Mouse (Mus musculus): Measurements from ENCODE around the gene Gm4131. TPM values are rescaled to one million over a fixed set of nuclear protein-coding genes. Genes with fewer than 3 reads are reported as not detected.

The Gm4131 gene
- polyA plus RNA-seq, 1 experiment from 2014 or later = 0.17 TPM

DNA sequence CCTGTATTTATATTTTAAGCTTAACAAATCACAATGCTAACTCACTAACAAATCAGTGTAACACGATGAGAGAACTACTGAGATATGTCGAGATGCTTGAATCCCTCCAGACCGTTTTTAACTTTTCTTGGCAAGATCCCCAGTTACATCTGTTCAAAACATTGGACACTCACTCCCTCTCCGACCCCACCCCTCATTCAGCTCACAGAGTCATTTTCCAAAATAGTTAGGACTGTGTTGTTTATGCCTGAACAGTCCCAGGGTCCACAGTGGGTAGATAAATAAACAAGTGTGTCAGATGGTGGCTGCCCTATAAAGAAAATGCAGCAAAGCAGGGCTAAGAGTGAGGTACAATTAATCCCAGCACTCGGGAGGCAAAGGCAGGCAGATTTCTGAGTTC, 29.7 kb downstream of the Gm4131 start:
- H3K27me3 ChIP-seq (ENCODE audit: control insufficient read depth, insufficient read depth, low read length) = no peaks in the 10 kb centered on the region
- no peak overlapping the region for H3K9ac ChIP-seq (replicated peaks; ENCODE audit: low read depth, low read length)
- no peaks in the 10 kb centered on the region for H3K36me3 ChIP-seq (ENCODE audit: control insufficient read depth, insufficient read depth, low read length)
- H3K4me1 ChIP-seq (ENCODE audit: control insufficient read depth, insufficient read depth, low read length) = no peaks in the 10 kb centered on the region
- 70% methylated on average over 5 of the region's 5 CpGs for WGBS
- H3K4me2 ChIP-seq (ENCODE audit: low read depth, low read length) = no peak overlapping the region
- no peak overlapping the region for H3K4me3 ChIP-seq (ENCODE audit: low read depth, low read length)
- H3K27ac ChIP-seq (ENCODE audit: low read depth, low read length) = no peak overlapping the region
- ATAC-seq (ENCODE audit: low read depth) = no peak
- H3K9me3 ChIP-seq (ENCODE audit: control insufficient read depth, low read length) = no peaks in the 10 kb centered on the region

DNA sequence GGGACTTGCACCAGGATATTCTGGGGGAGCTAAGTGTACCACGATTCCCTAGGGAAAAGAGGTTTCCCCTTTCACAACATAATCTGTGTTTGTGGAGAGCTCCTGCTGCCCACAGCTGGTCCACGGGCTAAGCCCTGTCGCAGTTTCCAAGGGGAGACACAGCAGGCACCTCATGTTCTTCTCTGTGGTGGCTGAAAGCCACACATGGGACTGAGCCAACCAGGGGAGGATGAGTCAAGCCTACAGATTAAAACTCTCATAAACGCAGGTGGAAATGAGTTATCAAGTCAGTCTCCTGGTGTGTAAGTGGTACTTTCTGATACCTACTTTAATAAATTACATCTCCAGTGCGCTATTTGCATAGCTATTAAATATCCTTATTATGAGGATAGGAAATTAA, 30.6 kb downstream of the Gm4131 start:
- Histone ChIP-seq H3K36me3 (ENCODE audit: control insufficient read depth, insufficient read depth, low read length) (no peaks in the 10 kb centered on the region), H3K9ac (replicated peaks; ENCODE audit: low read depth, low read length) (no peak overlapping the region), H3K9me3 (ENCODE audit: control insufficient read depth, low read length) (no peaks in the 10 kb centered on the region), H3K4me2 (ENCODE audit: low read depth, low read length) (no peak overlapping the region), H3K27me3 (ENCODE audit: control insufficient read depth, insufficient read depth, low read length) (no peaks in the 10 kb centered on the region), H3K27ac (ENCODE audit: low read depth, low read length) (no peak overlapping the region), H3K4me1 (ENCODE audit: control insufficient read depth, insufficient read depth, low read length) (no peaks in the 10 kb centered on the region), H3K4me3 (ENCODE audit: low read depth, low read length) (no peak overlapping the region)
- 56% methylated on average over 5 of the region's 5 CpGs for WGBS
- ATAC-seq (ENCODE audit: low read depth) = 0 out of 2 replicates have a peak, but pooled peaks have one; percentile 28

DNA sequence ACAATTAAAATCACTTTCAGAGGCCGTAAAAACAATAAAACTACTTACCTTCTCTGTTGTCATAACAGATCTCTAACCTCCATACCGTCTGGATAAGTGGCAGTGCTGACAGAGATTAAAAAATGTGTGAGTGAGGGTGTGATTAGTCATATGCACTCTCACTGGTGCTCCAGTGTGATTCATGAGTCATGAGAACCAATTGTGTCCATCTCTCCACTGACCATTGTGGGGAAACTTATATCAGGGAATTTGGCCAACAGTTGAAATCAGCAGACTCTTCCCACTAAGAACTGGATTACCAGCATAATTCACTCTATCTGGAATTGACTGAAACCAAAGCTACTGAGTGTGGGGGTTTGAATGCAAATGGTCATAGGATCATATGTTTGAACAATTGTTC, 35.8 kb downstream of the Gm4131 start:
- H3K4me1 ChIP-seq (ENCODE audit: control insufficient read depth, insufficient read depth, low read length) = no peaks in the 10 kb centered on the region
- no peaks in the 10 kb centered on the region for H3K27me3 ChIP-seq (ENCODE audit: control insufficient read depth, insufficient read depth, low read length)
- no peak overlapping the region for H3K4me2 ChIP-seq (ENCODE audit: low read depth, low read length)
- H3K9ac ChIP-seq (replicated peaks; ENCODE audit: low read depth, low read length) = no peak overlapping the region
- no peak for ATAC-seq (ENCODE audit: low read depth)
- no peaks in the 10 kb centered on the region for H3K9me3 ChIP-seq (ENCODE audit: control insufficient read depth, low read length)
- H3K27ac ChIP-seq (ENCODE audit: low read depth, low read length) = no peak overlapping the region
- WGBS = 66% methylated on average over 2 of the region's 2 CpGs
- H3K36me3 ChIP-seq (ENCODE audit: control insufficient read depth, insufficient read depth, low read length) = no peaks in the 10 kb centered on the region
- no peak overlapping the region for H3K4me3 ChIP-seq (ENCODE audit: low read depth, low read length)

DNA sequence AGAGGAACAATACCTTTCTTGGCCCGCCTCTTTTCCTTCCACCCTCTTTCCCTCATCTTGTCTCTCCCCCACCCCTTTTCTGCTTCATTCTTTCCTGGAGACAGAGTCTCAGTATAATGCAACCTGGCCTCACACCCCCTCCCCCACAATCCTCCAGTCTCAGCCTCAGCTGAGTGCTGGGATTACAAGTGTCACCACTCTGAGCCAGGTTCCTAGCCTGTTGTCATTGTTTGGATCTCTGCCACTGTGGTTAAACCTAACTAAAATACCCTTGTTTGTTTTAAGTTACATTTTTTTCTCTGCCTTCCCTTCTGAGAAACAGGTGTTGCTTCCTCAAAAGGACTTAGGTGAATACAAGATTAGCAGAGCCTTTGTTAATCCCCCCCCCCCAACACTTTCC, 53.9 kb downstream of the Gm4131 start:
- Histone ChIP-seq H3K9ac (replicated peaks; ENCODE audit: low read depth, low read length) (no peak overlapping the region), H3K27me3 (ENCODE audit: control insufficient read depth, insufficient read depth, low read length) (no peaks in the 10 kb centered on the region), H3K4me3 (ENCODE audit: low read depth, low read length) (no peak overlapping the region), H3K27ac (ENCODE audit: low read depth, low read length) (no peak overlapping the region), H3K9me3 (ENCODE audit: control insufficient read depth, low read length) (no peaks in the 10 kb centered on the region), H3K4me1 (ENCODE audit: control insufficient read depth, insufficient read depth, low read length) (no peaks in the 10 kb centered on the region), H3K4me2 (ENCODE audit: low read depth, low read length) (no peak overlapping the region), H3K36me3 (ENCODE audit: control insufficient read depth, insufficient read depth, low read length) (no peaks in the 10 kb centered on the region)
- 85% methylated on average over 1 of the region's 1 CpGs for WGBS
- no peak for ATAC-seq (ENCODE audit: low read depth)

DNA sequence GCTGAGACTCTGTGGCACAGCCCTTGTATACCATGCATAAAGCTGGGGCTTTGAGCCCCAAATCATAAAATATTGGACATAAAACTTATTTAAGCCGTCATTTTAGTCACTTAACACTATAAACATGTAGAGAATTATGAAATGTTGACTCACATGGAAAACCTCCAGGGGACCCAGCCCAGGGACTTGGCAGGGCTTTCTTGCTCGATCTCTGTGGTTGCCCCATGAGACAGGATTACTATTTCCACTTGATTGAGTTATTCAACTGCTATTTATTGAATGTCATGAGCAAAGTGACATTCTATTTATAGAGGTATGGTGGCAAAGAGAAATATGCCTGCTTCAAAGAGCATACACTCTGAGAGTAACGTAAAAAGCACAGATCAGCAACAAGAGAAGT, 57.4 kb downstream of the Gm4131 start:
- no peaks in the 10 kb centered on the region for H3K4me1 ChIP-seq (ENCODE audit: control insufficient read depth, insufficient read depth, low read length)
- 69% methylated on average over 3 of the region's 3 CpGs for WGBS
- H3K36me3 ChIP-seq (ENCODE audit: control insufficient read depth, insufficient read depth, low read length) = no peaks in the 10 kb centered on the region
- no peak overlapping the region for H3K27ac ChIP-seq (ENCODE audit: low read depth, low read length)
- no peak for ATAC-seq (ENCODE audit: low read depth)
- no peak overlapping the region for H3K4me3 ChIP-seq (ENCODE audit: low read depth, low read length)
- H3K9me3 ChIP-seq (ENCODE audit: control insufficient read depth, low read length) = no peaks in the 10 kb centered on the region
- H3K27me3 ChIP-seq (ENCODE audit: control insufficient read depth, insufficient read depth, low read length) = no peaks in the 10 kb centered on the region
- H3K4me2 ChIP-seq (ENCODE audit: low read depth, low read length) = no peak overlapping the region
- H3K9ac ChIP-seq (replicated peaks; ENCODE audit: low read depth, low read length) = no peak overlapping the region

DNA sequence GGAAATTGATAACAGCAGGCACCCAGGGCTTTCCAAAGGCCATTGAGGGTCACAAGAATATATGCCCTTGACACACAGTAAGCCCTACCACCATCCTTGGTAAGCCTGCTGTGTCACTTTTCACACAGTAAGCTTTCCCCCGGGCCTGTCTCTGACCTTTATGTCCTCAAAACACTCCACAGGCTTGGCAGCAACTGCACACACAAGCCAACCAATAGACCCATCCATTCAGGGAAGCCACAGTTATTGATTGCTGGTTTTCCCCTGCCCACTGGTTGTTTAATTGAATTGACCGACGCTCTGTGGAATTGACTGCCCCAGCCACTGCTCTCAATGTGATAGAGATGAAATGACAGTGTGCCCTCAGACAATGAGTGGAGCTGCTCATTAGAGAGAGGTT, 60.5 kb downstream of the Gm4131 start:
- H3K36me3 ChIP-seq (ENCODE audit: control insufficient read depth, insufficient read depth, low read length) = no peaks in the 10 kb centered on the region
- no peak overlapping the region for H3K9ac ChIP-seq (replicated peaks; ENCODE audit: low read depth, low read length)
- no peaks in the 10 kb centered on the region for H3K4me1 ChIP-seq (ENCODE audit: control insufficient read depth, insufficient read depth, low read length)
- 78% methylated on average over 3 of the region's 3 CpGs for WGBS
- no peaks in the 10 kb centered on the region for H3K27me3 ChIP-seq (ENCODE audit: control insufficient read depth, insufficient read depth, low read length)
- no peak overlapping the region for H3K27ac ChIP-seq (ENCODE audit: low read depth, low read length)
- H3K9me3 ChIP-seq (ENCODE audit: control insufficient read depth, low read length) = no peaks in the 10 kb centered on the region
- no peak overlapping the region for H3K4me2 ChIP-seq (ENCODE audit: low read depth, low read length)
- no peak for ATAC-seq (ENCODE audit: low read depth)
- no peak overlapping the region for H3K4me3 ChIP-seq (ENCODE audit: low read depth, low read length)

DNA sequence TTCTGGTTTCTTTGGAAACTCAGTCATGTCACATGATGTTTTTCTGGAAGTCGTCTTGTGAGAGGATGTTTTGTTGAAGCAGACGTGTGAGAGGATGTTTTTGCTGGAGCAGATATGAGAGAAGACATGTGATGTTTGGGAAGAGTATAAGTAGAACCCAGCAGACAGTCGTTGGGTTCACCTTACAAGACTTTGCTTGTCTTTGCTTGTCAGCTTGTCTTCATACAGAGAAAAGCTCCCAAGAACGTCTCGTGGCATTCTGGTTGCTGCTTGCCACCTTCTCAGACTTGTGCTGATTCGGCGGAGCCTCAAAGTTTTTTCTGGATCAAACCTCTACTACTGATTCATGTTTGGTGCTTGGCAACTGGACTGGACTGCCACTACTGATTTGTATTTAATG, 69.3 kb downstream of the Gm4131 start:
- Histone ChIP-seq H3K27me3 (ENCODE audit: control insufficient read depth, insufficient read depth, low read length) (no peaks in the 10 kb centered on the region), H3K4me2 (ENCODE audit: low read depth, low read length) (no peak overlapping the region), H3K27ac (ENCODE audit: low read depth, low read length) (no peak overlapping the region), H3K9me3 (ENCODE audit: control insufficient read depth, low read length) (no peaks in the 10 kb centered on the region), H3K4me3 (ENCODE audit: low read depth, low read length) (no peak overlapping the region), H3K36me3 (ENCODE audit: control insufficient read depth, insufficient read depth, low read length) (no peaks in the 10 kb centered on the region), H3K4me1 (ENCODE audit: control insufficient read depth, insufficient read depth, low read length) (no peaks in the 10 kb centered on the region), H3K9ac (replicated peaks; ENCODE audit: low read depth, low read length) (no peak overlapping the region)
- no peak for ATAC-seq (ENCODE audit: low read depth)
- 85% methylated on average over 7 of the region's 7 CpGs for WGBS

DNA sequence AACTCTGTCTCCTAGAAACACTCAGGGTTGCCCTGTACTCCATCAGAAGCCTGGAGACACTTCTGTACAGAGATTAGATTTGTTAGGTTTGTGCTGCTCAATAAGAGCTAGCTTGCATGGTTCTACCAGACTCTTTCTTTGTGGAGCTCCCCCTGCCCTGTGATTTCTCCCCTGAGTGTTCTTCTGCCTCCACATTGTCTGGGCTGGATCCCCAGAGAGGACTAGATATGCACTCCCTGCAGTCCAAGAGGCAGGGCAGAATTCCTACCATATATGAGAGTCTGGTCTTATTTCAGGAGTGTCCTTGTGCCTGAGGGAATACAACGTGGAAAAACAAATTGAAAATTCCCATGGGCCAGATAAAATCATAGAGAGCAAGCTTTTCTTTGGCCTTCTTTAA, 70.2 kb downstream of the Gm4131 start:
- Histone ChIP-seq H3K4me3 (ENCODE audit: low read depth, low read length) (no peak overlapping the region), H3K36me3 (ENCODE audit: control insufficient read depth, insufficient read depth, low read length) (no peaks in the 10 kb centered on the region), H3K27me3 (ENCODE audit: control insufficient read depth, insufficient read depth, low read length) (no peaks in the 10 kb centered on the region), H3K27ac (ENCODE audit: low read depth, low read length) (no peak overlapping the region), H3K9me3 (ENCODE audit: control insufficient read depth, low read length) (no peaks in the 10 kb centered on the region), H3K4me2 (ENCODE audit: low read depth, low read length) (no peak overlapping the region), H3K9ac (replicated peaks; ENCODE audit: low read depth, low read length) (no peak overlapping the region), H3K4me1 (ENCODE audit: control insufficient read depth, insufficient read depth, low read length) (no peaks in the 10 kb centered on the region)
- no peak for ATAC-seq (ENCODE audit: low read depth)
- 66% methylated on average over 1 of the region's 1 CpGs for WGBS

DNA sequence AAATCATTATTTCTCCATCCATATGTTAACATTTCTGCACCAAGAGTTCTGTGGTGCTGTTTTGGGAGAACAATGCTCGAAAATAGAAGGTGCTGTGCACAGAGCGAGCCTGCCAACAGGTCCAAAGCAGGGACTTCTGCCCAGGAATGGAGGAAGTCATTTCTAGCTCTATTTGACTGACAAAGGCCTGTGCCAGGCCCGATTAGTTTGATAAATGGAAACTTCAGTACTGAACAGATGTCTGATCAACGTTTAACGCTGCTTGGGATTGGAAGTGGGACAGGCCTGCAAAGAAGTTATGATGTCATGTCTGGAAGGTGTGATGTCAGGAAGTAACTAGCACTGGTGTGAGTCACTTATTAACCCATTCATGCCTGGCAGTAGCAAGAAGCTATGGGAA, 73.3 kb downstream of the Gm4131 start:
- no peaks in the 10 kb centered on the region for H3K27me3 ChIP-seq (ENCODE audit: control insufficient read depth, insufficient read depth, low read length)
- H3K36me3 ChIP-seq (ENCODE audit: control insufficient read depth, insufficient read depth, low read length) = no peaks in the 10 kb centered on the region
- 74% methylated on average over 5 of the region's 5 CpGs for WGBS
- no peak overlapping the region for H3K9ac ChIP-seq (replicated peaks; ENCODE audit: low read depth, low read length)
- H3K4me1 ChIP-seq (ENCODE audit: control insufficient read depth, insufficient read depth, low read length) = no peaks in the 10 kb centered on the region
- H3K27ac ChIP-seq (ENCODE audit: low read depth, low read length) = no peak overlapping the region
- no peaks in the 10 kb centered on the region for H3K9me3 ChIP-seq (ENCODE audit: control insufficient read depth, low read length)
- H3K4me2 ChIP-seq (ENCODE audit: low read depth, low read length) = no peak overlapping the region
- no peak overlapping the region for H3K4me3 ChIP-seq (ENCODE audit: low read depth, low read length)
- no peak for ATAC-seq (ENCODE audit: low read depth)
